Mouse (Mus musculus): ENCODE measurements around the gene Usp15. TPM values are rescaled to one million over a fixed set of nuclear protein-coding genes. Genes with fewer than 3 reads are reported as not detected.
A peak's percentile ranks its signal among the peaks of the same experiment; 100 is the strongest.
"Not testable (repeated sequence)": the region's sequence is repeated elsewhere in the genome, so short reads cannot be mapped to it uniquely, and the experiment has no call there.

Usp15 gene
- 70.8 and 74.7 TPM in 2 replicates for polyA plus RNA-seq (2016; fragmentation: Nextera tagmentation; extraction: Ambion mirVana)

GRCm38 (mm10) chr10:123196835-123197559, at the start of gene Usp15:
Usp15 (minus strand) TSS chr10:123196995.
- ATAC-seq (ENCODE audit: low FRiP score): peak; percentile 93
- Histone ChIP-seq H3K27ac (peak within 1 kb of the TSS; percentile 94), H3K9me3 (replicated peaks) (no peaks in the 10 kb centered on the region), H3K36me3 (no peaks in the 10 kb centered on the region), H3K4me2 (replicated peaks) (peak within 1 kb of the TSS; percentile 63), H3K4me1 (peaks cover 10% of the 10 kb centered on the region), H3K9ac (peak within 1 kb of the TSS; percentile 91), H3K27me3 (no peaks in the 10 kb centered on the region), H3K4me3 (peak within 1 kb of the TSS; percentile 98)
- under 1% methylated on average over 62 of the region's 66 CpGs for WGBS

GRCm38 (mm10) chr10:123229420-123229819, 32.6 kb upstream of the Usp15 start:
- Histone ChIP-seq H3K36me3 (no peaks in the 10 kb centered on the region), H3K4me2 (replicated peaks) (no peak overlapping the region), H3K4me3 (no peak overlapping the region), H3K9me3 (replicated peaks) (no peaks in the 10 kb centered on the region), H3K27ac (no peak overlapping the region), H3K4me1 (no peaks in the 10 kb centered on the region), H3K27me3 (no peaks in the 10 kb centered on the region), H3K9ac (no peak overlapping the region)
- no peak for ATAC-seq (ENCODE audit: low FRiP score)
- 93% methylated on average over 5 of the region's 5 CpGs for WGBS

GRCm38 (mm10) chr10:123222785-123223184, 26.0 kb upstream of the Usp15 start:
- WGBS: 91% methylated on average over 5 of the region's 5 CpGs
- Histone ChIP-seq H3K4me2 (replicated peaks) (no peak overlapping the region), H3K9me3 (replicated peaks) (no peaks in the 10 kb centered on the region), H3K36me3 (no peaks in the 10 kb centered on the region), H3K27me3 (no peaks in the 10 kb centered on the region), H3K4me3 (no peak overlapping the region), H3K9ac (no peak overlapping the region), H3K4me1 (no peaks in the 10 kb centered on the region), H3K27ac (no peak overlapping the region)
- no peak for ATAC-seq (ENCODE audit: low FRiP score)

- Histone ChIP-seq H3K4me3 (no peak overlapping the region), H3K9ac (no peak overlapping the region), H3K27me3 (no peaks in the 10 kb centered on the region), H3K27ac (no peak overlapping the region), H3K9me3 (replicated peaks) (no peaks in the 10 kb centered on the region), H3K36me3 (no peaks in the 10 kb centered on the region), H3K4me1 (no peaks in the 10 kb centered on the region), H3K4me2 (replicated peaks) (no peak overlapping the region)
- no peak for ATAC-seq (ENCODE audit: low FRiP score)
- WGBS: 73% methylated on average over 8 of the region's 8 CpGs
Measured at GRCm38 (mm10) chr10:123209517-123209916, 12.7 kb upstream of the Usp15 start.

GRCm38 (mm10) chr10:123208336-123208735, 11.5 kb upstream of the Usp15 start:
- Histone ChIP-seq H3K27ac (no peak overlapping the region), H3K4me1 (no peaks in the 10 kb centered on the region), H3K4me2 (replicated peaks) (no peak overlapping the region), H3K27me3 (no peaks in the 10 kb centered on the region), H3K4me3 (no peak overlapping the region), H3K9ac (no peak overlapping the region), H3K36me3 (no peaks in the 10 kb centered on the region), H3K9me3 (replicated peaks) (no peaks in the 10 kb centered on the region)
- no peak for ATAC-seq (ENCODE audit: low FRiP score)
- WGBS: 95% methylated on average over 9 of the region's 9 CpGs

- H3K4me2 ChIP-seq (replicated peaks): no peak overlapping the region
- no peak overlapping the region for H3K9ac ChIP-seq
- no peak overlapping the region for H3K27ac ChIP-seq
- no peaks in the 10 kb centered on the region for H3K4me1 ChIP-seq
- H3K4me3 ChIP-seq: no peak overlapping the region
- no peak for ATAC-seq (ENCODE audit: low FRiP score)
- WGBS: 91% methylated on average over 6 of the region's 6 CpGs
- H3K36me3 ChIP-seq: no peaks in the 10 kb centered on the region
- no peaks in the 10 kb centered on the region for H3K27me3 ChIP-seq
- no peaks in the 10 kb centered on the region for H3K9me3 ChIP-seq (replicated peaks)
Measured at GRCm38 (mm10) chr10:123206074-123206473, 9.3 kb upstream of the Usp15 start.

GRCm38 (mm10) chr10:123205364-123205763, 8.6 kb upstream of the Usp15 start:
- not testable (repeated sequence) for H3K4me3 ChIP-seq; H3K4me1 ChIP-seq; H3K27ac ChIP-seq; H3K9ac ChIP-seq; H3K4me2 ChIP-seq (replicated peaks); H3K36me3 ChIP-seq; H3K27me3 ChIP-seq; ATAC-seq (ENCODE audit: low FRiP score); H3K9me3 ChIP-seq (replicated peaks)
- 93% methylated on average over 3 of the region's 3 CpGs for WGBS

- H3K36me3 ChIP-seq: no peaks in the 10 kb centered on the region
- H3K9me3 ChIP-seq (replicated peaks): no peaks in the 10 kb centered on the region
- H3K4me3 ChIP-seq: no peak overlapping the region
- no peak overlapping the region for H3K27ac ChIP-seq
- 88% methylated on average over 23 of the region's 23 CpGs for WGBS
- H3K4me2 ChIP-seq (replicated peaks): no peak overlapping the region
- 0 out of 2 replicates have a peak, but pooled peaks cover 2% of the 10 kb centered on the region for H3K4me1 ChIP-seq
- H3K9ac ChIP-seq: no peak overlapping the region
- no peaks in the 10 kb centered on the region for H3K27me3 ChIP-seq
- no peak for ATAC-seq (ENCODE audit: low FRiP score)
Measured at GRCm38 (mm10) chr10:123201981-123202758, 5.4 kb upstream of the Usp15 start.

- WGBS: 87% methylated on average over 5 of the region's 5 CpGs
- no peak for ATAC-seq (ENCODE audit: low FRiP score)
- Histone ChIP-seq H3K9me3 (replicated peaks) (no peaks in the 10 kb centered on the region), H3K9ac (no peak overlapping the region), H3K36me3 (no peaks in the 10 kb centered on the region), H3K4me1 (0 out of 2 replicates have a peak, but pooled peaks cover 2% of the 10 kb centered on the region), H3K4me2 (replicated peaks) (no peak overlapping the region), H3K27me3 (no peaks in the 10 kb centered on the region), H3K27ac (no peak overlapping the region), H3K4me3 (no peak overlapping the region)
Measured at GRCm38 (mm10) chr10:123201436-123201835, 4.6 kb upstream of the Usp15 start.

GRCm38 (mm10) chr10:123200996-123201395, 4.2 kb upstream of the Usp15 start:
- Histone ChIP-seq H3K27ac (no peak overlapping the region), H3K4me2 (replicated peaks) (no peak overlapping the region), H3K4me1 (0 out of 2 replicates have a peak, but pooled peaks cover 2% of the 10 kb centered on the region), H3K9ac (no peak overlapping the region), H3K27me3 (no peaks in the 10 kb centered on the region), H3K4me3 (no peak overlapping the region), H3K36me3 (no peaks in the 10 kb centered on the region), H3K9me3 (replicated peaks) (no peaks in the 10 kb centered on the region)
- ATAC-seq (ENCODE audit: low FRiP score): no peak
- WGBS: 96% methylated on average over 5 of the region's 5 CpGs

GRCm38 (mm10) chr10:123200320-123200659, 3.5 kb upstream of the Usp15 start:
- ATAC-seq (ENCODE audit: low FRiP score): no peak
- Histone ChIP-seq H3K4me1 (peaks cover 6% of the 10 kb centered on the region), H3K4me2 (replicated peaks) (no peak overlapping the region), H3K9ac (no peak overlapping the region), H3K36me3 (no peaks in the 10 kb centered on the region), H3K27me3 (no peaks in the 10 kb centered on the region), H3K27ac (no peak overlapping the region), H3K9me3 (replicated peaks) (no peaks in the 10 kb centered on the region), H3K4me3 (no peak overlapping the region)
- 90% methylated on average over 8 of the region's 8 CpGs for WGBS

GRCm38 (mm10) chr10:123199615-123200319, 3.0 kb upstream of the Usp15 start:
- Histone ChIP-seq H3K4me3 (no peak overlapping the region), H3K27me3 (no peaks in the 10 kb centered on the region), H3K4me2 (replicated peaks) (no peak overlapping the region), H3K36me3 (no peaks in the 10 kb centered on the region), H3K9ac (no peak overlapping the region), H3K4me1 (peaks cover 10% of the 10 kb centered on the region), H3K27ac (no peak overlapping the region), H3K9me3 (replicated peaks) (no peaks in the 10 kb centered on the region)
- WGBS: 86% methylated on average over 19 of the region's 19 CpGs
- ATAC-seq (ENCODE audit: low FRiP score): no peak
